Mouse (Mus musculus): ENCODE results near the gene Fyco1. TPM values are rescaled to one million over a fixed set of nuclear protein-coding genes. Genes with fewer than 3 reads are reported as not detected.
"Not testable (repeated sequence)": the region's sequence is repeated elsewhere in the genome, so short reads cannot be mapped to it uniquely, and the experiment has no call there.

The Fyco1 gene
- total RNA-seq, 2 experiments from 2014 or later = 20.5 to 21.1 TPM

DNA sequence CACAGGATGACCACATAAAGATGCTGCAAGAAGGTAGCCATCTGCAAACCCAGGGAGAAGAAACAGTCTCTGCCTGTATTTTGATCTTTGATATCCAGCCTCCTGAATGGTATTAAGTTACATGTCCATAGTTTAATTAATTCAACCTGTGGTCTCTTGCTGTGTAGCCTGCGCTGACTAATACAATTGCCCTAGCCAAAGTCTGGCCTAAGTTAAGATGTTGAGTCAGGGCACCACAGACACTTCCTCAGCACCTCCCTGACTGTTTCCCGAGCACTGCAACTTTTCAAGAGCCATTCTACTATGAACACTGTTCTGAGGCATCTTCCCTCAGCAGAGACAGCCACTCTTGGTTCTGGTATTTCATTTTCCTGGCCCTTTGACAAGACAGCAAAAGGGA lies 33.1 kb downstream of the Fyco1 start:
- intact Hi-C loops (cut with DNase I) = no loop called here
- DNase-seq (ENCODE audit: extremely low spot score in 1 of 2, low spot score in 2 of 2) = no peak

DNA sequence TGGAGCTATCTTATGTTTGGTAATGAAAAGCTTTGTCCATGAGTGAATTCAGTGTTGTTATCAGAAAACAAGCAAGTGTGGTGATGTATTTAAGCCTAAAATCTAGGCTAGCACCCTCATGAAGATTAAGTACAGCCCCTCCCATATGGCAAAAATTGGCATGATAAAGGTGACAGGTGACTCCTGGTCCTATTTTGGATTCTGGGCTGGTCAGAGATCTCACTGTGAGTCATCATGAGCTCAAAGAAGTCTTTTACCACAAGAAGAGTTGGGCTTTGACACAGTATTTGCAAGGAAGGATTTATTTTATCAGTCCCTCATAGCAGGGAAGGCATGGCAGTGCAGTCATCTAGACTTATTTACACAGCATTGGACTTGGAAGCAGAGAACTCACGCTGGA lies 35.7 kb downstream of the Fyco1 start:
- DNase-seq (ENCODE audit: extremely low spot score in 1 of 2, low spot score in 2 of 2) = no peak
- intact Hi-C loops (cut with DNase I) = no loop called here

DNA sequence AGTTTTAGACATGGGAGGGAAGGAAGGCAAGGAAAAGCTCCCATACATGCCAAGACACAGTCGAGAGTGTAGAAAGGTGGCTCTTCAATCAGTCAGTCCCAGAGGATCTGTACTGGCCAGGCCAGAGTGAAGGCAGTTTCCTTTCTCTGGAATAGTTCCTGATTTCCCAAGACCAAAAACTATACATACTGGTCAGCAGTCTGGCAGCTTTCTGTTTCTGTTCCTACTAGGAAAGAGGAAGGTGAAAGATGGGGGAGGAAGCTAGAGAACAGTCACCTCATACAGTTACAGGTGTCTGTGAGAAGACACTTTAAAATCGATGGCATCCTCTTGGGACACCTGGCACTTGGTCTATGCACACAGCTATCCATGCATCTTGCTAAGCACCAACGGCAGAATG lies 36.3 kb downstream of the Fyco1 start:
- DNase-seq (ENCODE audit: extremely low spot score in 1 of 2, low spot score in 2 of 2) = no peak
- intact Hi-C loops (cut with DNase I) = no loop called here

DNA sequence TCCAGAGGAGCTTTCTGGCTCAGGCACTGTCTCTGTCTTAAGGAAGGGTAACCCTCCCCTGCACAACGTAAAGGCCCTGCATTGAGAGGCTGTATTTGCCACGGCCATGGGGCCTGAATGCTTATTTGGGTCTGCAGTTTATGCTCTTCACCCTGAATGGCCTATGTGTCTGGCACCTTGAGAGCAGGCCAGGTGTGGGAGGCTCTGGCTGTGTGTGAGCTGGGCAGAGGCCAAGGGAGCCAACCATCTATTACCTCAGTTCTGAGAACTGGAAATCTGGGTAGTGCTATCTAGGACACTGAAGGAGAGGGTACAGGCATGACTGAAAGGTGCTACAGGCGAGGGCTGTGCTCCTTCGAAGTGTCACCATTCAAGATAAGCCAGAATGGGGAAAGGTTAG lies 36.9 kb downstream of the Fyco1 start:
- DNase-seq (ENCODE audit: extremely low spot score in 1 of 2, low spot score in 2 of 2) = no peak
- intact Hi-C loops (cut with DNase I) = no loop called here

DNA sequence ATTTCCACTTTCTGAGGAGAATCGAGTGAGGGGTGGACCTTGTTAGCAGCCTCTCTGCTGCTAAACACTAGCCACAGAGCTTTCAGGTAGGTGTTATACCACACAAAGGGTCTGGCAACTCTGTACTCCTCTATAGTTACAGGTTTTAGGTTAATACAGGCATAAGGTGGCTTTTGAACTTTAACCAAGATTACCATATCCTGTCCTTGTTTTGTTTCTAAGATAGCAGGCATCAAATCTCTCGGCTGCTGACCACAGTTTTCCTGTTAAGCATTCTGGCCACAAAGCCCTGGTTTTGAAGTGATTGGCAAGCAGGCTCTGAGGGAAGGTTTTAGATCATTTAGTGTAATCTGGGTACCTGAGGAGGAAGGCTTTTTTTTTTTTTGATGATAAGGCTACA lies 37.4 kb downstream of the Fyco1 start:
- intact Hi-C loops (cut with DNase I) = no loop called here
- DNase-seq (ENCODE audit: extremely low spot score in 1 of 2, low spot score in 2 of 2) = no peak

DNA sequence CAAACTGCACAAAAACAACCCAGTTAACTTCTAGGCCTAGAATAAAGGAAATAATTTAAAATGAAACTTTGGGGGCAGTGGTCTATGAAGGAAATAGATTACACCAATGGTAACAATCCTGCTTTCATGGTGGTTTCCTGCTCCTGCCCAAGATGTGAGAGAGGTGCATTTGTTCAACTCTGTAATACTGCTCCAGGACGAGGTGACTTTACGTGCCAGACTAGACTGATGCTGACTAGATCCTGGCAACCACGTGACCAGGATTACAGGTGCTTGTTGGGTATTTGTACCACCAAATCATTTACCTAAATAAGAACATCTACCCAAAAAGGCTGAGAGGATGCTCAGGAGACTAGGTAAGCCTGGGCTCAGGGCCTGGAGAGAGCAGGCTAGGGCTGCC lies 39.9 kb downstream of the Fyco1 start:
- intact Hi-C loops (cut with DNase I) = no loop called here
- DNase-seq (ENCODE audit: extremely low spot score in 1 of 2, low spot score in 2 of 2) = no peak

DNA sequence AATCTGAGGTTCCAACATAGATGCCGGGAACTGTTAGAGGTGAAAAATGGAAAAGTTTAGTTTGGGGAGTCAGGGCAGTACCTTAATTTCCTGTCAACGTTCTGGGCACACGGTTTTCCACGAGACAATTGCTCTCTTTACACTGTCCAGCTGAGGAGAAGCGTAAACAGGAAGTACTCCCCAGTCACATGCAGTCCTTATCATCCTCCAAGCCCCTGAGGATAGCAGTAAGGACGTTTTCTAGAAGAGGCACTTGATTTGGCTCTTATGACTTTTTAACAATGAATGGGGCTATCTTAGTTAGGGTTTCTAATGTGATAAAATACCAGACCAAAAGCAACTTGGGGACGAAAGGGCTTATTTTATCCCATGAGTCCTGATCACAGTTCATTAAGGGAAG lies 43.1 kb downstream of the Fyco1 start:
- intact Hi-C loops (cut with DNase I) = no loop called here
- DNase-seq (ENCODE audit: extremely low spot score in 1 of 2, low spot score in 2 of 2) = no peak

DNA sequence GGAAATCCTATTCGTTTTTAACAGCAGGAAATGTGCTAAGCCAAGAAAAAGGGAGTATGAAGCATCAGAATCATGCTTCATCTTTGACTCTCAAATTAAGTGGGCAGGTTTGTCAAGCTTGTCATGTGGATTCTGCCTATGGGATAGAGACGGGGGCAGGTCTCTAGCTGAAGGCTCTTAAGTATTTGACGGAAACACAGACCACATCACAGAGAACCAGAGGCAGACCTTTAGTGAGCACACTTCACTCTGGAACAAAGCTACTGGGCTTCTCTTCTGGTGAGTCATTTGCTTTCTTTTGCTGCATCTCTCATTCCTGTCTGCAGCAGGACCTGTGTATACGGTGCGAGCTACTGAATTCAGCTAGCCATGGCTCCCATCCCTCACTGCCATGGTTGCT lies 45.4 kb downstream of the Fyco1 start, which contains the start of gene Cxcr6:
Cxcr6 (plus strand) TSS at position 209 of the 400 bp plus-strand sequence.
- intact Hi-C loops (cut with DNase I) = no loop called here
- DNase-seq (ENCODE audit: extremely low spot score in 1 of 2, low spot score in 2 of 2) = no peak

DNA sequence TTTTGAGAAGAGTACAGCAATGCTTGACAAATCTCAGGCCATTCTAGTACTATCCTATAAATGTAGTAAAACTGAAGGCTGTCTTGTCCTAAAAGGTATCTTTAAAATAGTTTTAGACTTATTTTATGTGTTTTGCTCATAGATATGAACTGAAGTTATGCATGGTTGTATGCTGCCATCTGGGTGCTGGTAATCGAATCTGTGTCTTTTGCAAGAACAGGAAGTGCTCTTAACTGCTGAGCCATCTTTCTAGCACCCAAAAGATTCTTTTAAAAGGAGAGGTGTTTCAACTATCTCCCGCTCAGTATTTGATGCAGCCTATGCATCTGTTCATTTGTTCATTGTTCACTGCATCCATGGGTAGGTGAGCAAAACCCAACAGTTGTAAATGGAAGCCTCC lies 46.5 kb downstream of the Fyco1 start:
- intact Hi-C loops (cut with DNase I) = no loop called here
- DNase-seq (ENCODE audit: extremely low spot score in 1 of 2, low spot score in 2 of 2) = no peak

DNA sequence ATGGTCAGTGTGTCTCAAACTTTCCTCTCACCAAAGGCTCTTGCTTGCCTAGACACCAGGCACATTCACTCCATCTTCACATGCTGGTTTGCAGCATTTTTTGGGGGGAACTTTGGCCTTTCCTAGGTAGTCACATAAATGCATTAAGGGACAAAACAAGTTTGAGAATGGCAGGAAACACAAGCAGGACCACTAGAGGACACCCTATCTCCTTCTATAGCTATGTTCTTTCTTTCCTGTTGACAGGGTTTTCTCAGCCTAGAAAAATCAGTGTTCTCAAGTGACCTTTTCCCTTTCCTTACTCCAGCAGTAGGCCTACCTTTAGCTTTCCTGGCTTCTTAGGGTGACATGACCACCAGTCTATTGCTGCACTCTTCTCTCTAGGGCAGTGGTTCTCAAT lies 48.8 kb downstream of the Fyco1 start:
- intact Hi-C loops (cut with DNase I) = no loop called here
- no peak for DNase-seq (ENCODE audit: extremely low spot score in 1 of 2, low spot score in 2 of 2)

DNA sequence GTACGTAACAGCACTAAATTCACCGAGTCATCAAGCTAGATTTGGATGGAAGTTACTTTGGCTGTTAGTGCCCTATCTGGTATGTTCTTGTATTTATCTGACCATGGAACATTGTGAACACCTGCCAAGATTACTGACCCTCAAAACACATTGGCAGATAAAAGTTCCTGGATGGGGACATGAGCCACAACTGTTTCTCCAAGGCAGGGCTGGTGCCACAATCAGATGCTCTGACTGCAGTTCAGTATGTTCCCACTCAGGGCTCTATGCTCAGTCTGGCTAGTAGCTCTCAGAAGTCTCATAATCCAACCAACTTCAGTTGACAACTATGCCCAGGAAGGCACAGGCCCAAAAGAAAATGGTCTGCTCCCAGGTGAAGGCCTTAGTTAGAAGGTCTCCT lies 49.3 kb downstream of the Fyco1 start:
- intact Hi-C loops (cut with DNase I) = no loop called here
- no peak for DNase-seq (ENCODE audit: extremely low spot score in 1 of 2, low spot score in 2 of 2)

DNA sequence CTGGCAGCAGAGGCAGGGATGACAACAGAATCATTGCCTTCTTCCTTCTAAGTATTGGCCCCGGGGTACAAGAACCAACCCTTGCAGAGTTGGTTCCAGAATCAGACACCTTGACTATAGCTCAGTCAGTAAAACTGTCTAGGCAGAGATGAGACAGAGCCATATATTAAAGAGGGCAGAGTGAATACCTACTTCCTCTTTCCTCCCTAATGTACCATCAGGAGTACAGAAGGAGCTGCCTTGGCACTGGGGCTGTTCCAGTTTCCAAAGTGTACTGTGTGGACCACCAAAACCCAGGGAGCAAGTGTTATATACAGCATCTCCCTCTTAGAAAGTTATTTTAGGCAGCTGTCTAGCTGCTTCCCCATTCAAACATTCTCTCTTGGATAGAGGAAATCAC lies 50.2 kb downstream of the Fyco1 start:
- no peak for DNase-seq (ENCODE audit: extremely low spot score in 1 of 2, low spot score in 2 of 2)
- intact Hi-C loops (cut with DNase I) = no loop called here

DNA sequence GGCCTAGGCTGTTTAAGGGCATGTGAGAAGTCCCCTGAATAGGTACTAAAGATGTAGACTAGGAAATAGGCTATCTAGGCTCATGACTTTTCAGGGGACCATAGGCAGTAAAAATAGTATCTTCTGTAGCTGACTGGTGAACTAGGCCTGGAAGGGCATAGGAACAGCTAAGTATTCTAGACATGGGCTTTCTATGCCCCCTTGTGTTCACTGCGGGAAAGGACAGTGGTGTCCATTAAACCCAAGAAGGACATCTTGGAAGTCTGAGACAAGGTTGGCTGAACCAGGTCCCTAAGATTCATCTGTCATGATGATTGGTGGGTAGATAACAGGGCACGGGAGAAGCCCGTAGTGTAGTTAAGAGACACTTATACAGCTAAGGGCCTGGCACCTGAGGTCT lies 55.5 kb downstream of the Fyco1 start:
- DNase-seq (ENCODE audit: extremely low spot score in 1 of 2, low spot score in 2 of 2) = peak; percentile 16 to 39
- intact Hi-C loops (cut with DNase I) = loop anchor here (5.0 kb wide), 2 partner anchors 79 to 159 kb away; partner anchors contain the start of gene Lztfl1

DNA sequence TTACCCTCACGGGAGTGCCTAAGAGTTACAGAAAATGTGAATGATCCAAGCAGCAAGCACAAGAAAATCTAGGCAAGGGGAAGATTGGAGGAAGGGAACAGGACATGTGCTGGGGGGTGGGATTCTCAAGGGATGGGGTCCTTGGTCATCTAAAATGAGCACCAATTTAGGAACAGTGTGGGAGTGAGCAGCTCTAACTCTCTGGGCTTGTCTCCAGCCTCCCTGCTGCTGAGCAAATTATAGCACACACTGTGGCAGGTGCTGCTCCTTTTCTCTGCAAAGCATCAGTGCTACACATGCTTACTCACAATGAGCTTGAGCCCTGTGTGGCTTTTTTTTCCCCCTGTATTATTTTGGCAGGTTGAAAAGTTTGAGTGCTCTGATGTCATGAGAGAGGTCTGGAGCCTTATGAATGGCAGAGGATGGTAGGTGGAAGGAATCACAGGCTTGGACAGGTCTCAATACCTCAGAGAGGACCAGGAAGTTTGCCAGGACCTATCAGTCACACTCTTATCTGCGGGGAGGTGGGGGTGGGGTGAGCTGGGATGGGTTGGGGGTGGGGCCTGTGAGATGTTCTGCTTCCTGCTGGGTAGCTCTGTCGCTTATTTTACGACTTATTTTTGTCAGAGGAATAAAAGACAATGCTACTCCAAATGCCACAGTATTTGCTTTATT lies 62.7 kb downstream of the Fyco1 start:
- DNase-seq (ENCODE audit: extremely low spot score in 1 of 2, low spot score in 2 of 2) = peak; percentile 2 to 26
- intact Hi-C loops (cut with DNase I) = no loop called here

DNA sequence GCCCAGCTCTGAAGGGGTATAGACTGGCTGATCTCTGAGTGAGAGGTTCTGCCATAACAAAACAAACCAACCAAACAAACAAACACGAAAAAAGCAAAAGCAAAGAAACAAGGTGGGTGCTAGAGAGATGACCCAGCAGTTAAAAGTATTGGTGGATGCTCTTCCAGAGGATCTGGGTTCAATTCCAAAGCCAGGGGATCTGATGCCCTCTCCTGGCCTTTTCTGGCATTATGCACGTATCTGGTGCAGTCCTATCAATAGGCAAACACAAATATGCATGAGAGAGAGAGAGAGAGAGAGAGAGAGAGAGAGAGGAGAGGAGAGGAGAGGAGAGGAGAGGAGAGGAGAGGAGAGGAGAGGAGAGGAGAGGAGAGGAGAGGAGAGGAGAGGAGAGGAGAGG lies 78.4 kb downstream of the Fyco1 start:
- DNase-seq (ENCODE audit: extremely low spot score in 1 of 2, low spot score in 2 of 2); intact Hi-C loops (cut with DNase I): not testable (repeated sequence)

DNA sequence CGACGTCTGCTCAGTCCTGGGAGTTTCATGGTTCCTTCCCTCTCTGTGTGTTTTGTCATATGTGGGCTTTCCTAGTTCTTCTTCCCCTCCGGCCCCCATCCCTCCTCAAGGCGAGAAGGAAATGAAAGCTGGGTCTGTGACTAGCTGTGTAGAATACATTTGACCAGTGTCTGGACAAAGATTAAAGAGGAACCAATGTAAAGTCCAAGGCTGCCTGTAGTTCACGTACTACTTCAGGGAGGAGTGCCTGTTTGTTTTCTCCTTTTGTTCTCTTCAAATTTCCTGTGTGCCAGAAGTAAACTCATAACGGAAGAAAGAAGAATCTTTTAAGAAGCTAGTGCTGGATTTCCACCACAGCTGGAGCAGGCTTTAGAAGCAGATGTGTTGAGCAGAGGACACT lies 82.2 kb downstream of the Fyco1 start:
- intact Hi-C loops (cut with DNase I) = no loop called here
- DNase-seq (ENCODE audit: extremely low spot score in 1 of 2, low spot score in 2 of 2) = no peak

DNA sequence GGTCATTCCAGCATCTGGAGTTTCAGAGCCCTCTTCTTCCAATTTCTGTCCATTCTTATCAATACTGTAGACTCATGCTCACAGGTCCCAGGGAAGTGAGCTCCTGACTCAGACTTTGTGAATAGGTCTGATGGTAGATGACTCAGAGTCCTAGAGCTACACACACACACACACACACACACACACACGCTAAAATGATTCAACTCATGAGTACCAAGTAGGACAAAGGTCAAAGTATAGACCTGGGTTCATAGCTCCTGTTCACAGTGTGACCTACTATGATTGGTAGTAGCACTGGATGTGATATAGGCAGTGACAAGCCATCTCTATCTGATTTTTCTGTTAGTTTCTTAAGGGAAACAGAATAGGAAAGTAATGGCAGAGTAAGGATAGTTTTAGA lies 83.3 kb downstream of the Fyco1 start:
- intact Hi-C loops (cut with DNase I) = no loop called here
- DNase-seq (ENCODE audit: extremely low spot score in 1 of 2, low spot score in 2 of 2) = no peak

DNA sequence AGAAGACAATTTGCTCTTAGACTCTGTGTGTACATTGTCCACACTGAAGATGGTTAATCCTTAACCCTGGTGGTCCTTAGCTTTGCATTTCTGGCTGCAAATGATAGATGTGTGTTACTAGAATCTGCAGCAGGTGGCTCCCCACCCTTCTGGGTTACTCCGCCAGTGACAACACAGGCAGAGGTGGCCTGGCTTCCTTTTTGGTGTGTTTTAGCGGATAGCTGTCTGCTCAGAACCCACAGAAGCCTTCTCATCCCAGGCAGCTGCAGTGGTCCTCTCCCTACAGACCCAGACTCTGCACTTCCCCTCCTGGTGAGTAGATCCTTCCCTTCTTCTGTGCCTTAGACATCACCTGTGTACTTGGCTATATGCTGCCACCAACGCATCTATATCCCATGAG lies 84.7 kb downstream of the Fyco1 start:
- intact Hi-C loops (cut with DNase I) = no loop called here
- DNase-seq (ENCODE audit: extremely low spot score in 1 of 2, low spot score in 2 of 2) = no peak

DNA sequence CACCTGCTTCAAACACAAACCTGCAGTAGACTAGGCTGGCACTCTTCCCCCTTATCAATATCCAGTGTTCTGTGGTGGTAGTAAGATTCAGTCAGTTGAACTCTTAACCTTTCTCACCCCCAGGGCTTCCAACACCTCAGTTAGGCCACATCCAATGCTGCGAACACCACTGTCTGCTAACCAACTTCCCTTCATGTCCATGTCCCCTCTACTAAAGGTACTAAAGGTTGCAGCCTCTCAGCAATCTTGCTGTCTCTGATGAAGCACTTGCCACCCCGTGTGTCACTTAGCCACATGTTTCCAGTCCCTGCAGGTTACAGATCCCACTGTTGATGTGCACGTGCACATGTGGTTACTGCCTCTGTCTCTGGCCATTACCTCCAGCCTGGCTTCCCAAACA lies 87.9 kb downstream of the Fyco1 start:
- intact Hi-C loops (cut with DNase I) = no loop called here
- no peak for DNase-seq (ENCODE audit: extremely low spot score in 1 of 2, low spot score in 2 of 2)

DNA sequence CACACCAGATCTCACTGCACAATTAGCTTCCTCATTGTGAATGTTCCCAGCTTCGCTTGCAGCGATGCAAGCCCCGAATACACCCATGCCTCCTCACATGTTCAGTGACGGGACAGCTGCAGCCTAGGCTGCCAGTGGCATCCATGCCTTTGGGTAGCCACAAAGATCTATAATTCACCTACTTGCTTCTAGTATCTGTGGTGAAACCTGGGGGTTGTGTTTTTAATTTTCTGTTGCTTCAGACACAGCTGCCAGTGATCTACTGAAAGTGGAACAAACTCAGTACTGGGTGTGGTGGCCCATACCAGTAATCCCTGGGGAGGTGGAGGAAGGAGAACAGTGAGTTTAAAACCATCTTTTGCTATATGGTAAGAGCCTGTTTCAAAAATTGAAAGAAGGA lies 88.8 kb downstream of the Fyco1 start:
- intact Hi-C loops (cut with DNase I) = no loop called here
- DNase-seq (ENCODE audit: extremely low spot score in 1 of 2, low spot score in 2 of 2) = no peak

DNA sequence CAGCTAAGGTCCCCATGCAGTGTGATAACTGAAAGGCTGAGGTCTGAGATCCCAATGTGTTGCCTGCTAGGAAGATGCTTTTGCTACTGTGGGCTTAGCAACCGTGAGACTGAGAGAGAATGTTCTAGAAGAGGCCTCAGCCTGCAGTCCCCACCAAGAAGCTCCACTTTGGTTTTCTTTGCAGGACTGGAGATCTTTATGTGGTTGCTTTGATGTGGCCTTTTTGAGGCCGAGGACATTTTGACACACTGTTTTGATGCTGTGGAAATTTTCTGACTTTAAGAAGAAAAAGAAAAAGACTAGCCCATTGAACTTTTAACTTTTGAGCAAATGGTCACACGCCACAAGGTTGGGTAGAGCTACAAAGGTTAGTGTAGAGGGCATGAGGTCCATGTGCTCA lies 90.9 kb downstream of the Fyco1 start:
- intact Hi-C loops (cut with DNase I) = no loop called here
- DNase-seq (ENCODE audit: extremely low spot score in 1 of 2, low spot score in 2 of 2) = no peak
